ENCODE assay signal across 8 mouse cellular contexts in the genomic region with DNA sequence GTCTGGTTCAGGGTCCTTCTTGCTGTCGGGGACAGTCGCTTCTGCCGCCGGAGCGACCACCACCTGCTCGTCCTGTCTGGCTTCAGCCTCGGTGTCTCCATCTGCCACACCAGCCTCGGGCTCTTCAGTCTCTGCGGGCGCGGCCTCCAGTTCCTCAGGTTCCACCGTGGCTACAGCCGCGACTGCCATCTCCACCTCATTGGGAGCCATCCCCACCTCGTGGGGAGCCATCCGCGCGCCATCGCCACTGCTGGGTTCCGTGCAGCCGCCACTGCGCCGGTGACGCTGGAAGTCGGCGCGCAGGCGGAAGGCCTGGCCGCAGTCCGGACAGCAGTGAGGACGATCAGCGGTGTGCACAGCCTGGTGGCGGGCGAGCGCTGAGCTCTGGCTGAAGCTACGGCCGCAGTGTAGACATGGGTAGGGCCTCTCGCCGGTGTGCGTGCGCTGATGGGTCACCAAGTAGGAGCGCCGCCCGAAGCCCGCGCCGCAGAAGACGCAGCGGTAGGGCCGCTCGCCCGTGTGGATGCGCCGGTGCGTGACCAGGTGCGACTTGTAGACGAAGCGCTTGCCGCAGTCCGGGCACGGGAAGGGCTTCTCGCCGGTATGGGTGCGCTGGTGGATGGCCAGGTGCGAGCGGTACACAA. TPM values are rescaled to one million over a fixed set of nuclear protein-coding genes. Genes with fewer than 3 reads are reported as not detected.
DNase-seq lines count a peak whose midpoint lies in the region; ATAC-seq and TF ChIP-seq lines count a peak whose summit lies in the region.

No protein-coding gene starts in this region.

- H3K27me3 ChIP-seq in heart, embryonic 15.5 days = peaks cover 87% of the 10 kb centered on the region
- peaks cover 14% of the 10 kb centered on the region; the same call in 1 of the 2 replicates for H3K27me3 ChIP-seq in G1E (ENCODE audit: insufficient read depth, low read length)
- H3K27me3 ChIP-seq in embryonic facial prominence, embryonic 12.5 days = peaks cover 83% of the 10 kb centered on the region
- peaks cover 91% of the 10 kb centered on the region for H3K27me3 ChIP-seq in limb, embryonic 13.5 days

- H3K4me2 ChIP-seq in heart, embryonic 15.5 days = peak overlapping the region; percentile 79
- peak overlapping the region; percentile 76 for H3K4me2 ChIP-seq in embryonic facial prominence, embryonic 12.5 days (replicated peaks)
- peak overlapping the region; percentile 84 for H3K4me2 ChIP-seq in limb, embryonic 13.5 days (replicated peaks)

- 0 out of 2 replicates have a peak, but pooled peaks have one; percentile 10 for ATAC-seq in heart, embryonic 15.5 days (replicated peaks; ENCODE audit: insufficient number of reproducible peaks, insufficient read depth, low FRiP score, low read depth)
- ATAC-seq in G1E (ENCODE audit: extremely low read depth, insufficient number of reproducible peaks, low FRiP score, poor library complexity, severe bottlenecking) = no peak
- no peak for ATAC-seq in embryonic facial prominence, embryonic 12.5 days (ENCODE audit: insufficient number of reproducible peaks, insufficient read depth, low FRiP score, low TSS enrichment)
- ATAC-seq in limb, embryonic 13.5 days (ENCODE audit: low FRiP score, low read depth) = no peak
- no peak for ATAC-seq in inflammation-experienced regulatory T-cells, adult 6 months

- no peak overlapping the region for H3K9ac ChIP-seq in heart, embryonic 15.5 days
- 0 out of 2 replicates have a peak overlapping the region, but pooled peaks have one; percentile 46 for H3K9ac ChIP-seq in embryonic facial prominence, embryonic 12.5 days
- no peak overlapping the region for H3K9ac ChIP-seq in limb, embryonic 13.5 days

- H3K36me3 ChIP-seq in heart, embryonic 15.5 days = peaks cover 11% of the 10 kb centered on the region; the same call in 1 of the 2 replicates
- H3K36me3 ChIP-seq in G1E (replicated peaks) = peaks cover 93% of the 10 kb centered on the region
- peaks cover 42% of the 10 kb centered on the region for H3K36me3 ChIP-seq in embryonic facial prominence, embryonic 12.5 days
- peaks cover 84% of the 10 kb centered on the region for H3K36me3 ChIP-seq in limb, embryonic 13.5 days

- H3K4me3 ChIP-seq in heart, embryonic 15.5 days = peak overlapping the region; percentile 47
- H3K4me3 ChIP-seq in G1E (ENCODE audit: low read depth, low read length) = peak overlapping the region; percentile 52; the same call in 1 of the 2 replicates
- peak overlapping the region; percentile 42; the same call in 1 of the 2 replicates for H3K4me3 ChIP-seq in embryonic facial prominence, embryonic 12.5 days
- peak overlapping the region; percentile 47; the same call in 1 of the 2 replicates for H3K4me3 ChIP-seq in limb, embryonic 13.5 days

- DNase-seq in heart, postnatal 10 days = no peak
- no peak for DNase-seq in G1E (ENCODE audit: low spot score)
- no peak for DNase-seq in left cerebral cortex, postnatal 14 days (ENCODE audit: low spot score in 2 of 2)
- DNase-seq in c-Kit-positive CD71-positive TER-119-positive erythroid progenitor cells, embryonic 14.5 days (ENCODE audit: low spot score) = no peak

- no peak overlapping the region for H3K27ac ChIP-seq in heart, embryonic 15.5 days
- no peak overlapping the region for H3K27ac ChIP-seq in embryonic facial prominence, embryonic 12.5 days
- H3K27ac ChIP-seq in limb, embryonic 13.5 days = no peak overlapping the region

- no peak for TF ChIP-seq CTCF in G1E (IDR thresholded peaks at IDR 0.05; ENCODE audit: low read depth, low read length)

- H3K4me1 ChIP-seq in heart, embryonic 15.5 days (replicated peaks) = peaks cover 25% of the 10 kb centered on the region
- peaks cover 3% of the 10 kb centered on the region; the same call in 1 of the 2 replicates for H3K4me1 ChIP-seq in G1E (ENCODE audit: insufficient read depth, low read depth, low read length)
- peaks cover 20% of the 10 kb centered on the region for H3K4me1 ChIP-seq in embryonic facial prominence, embryonic 12.5 days
- H3K4me1 ChIP-seq in limb, embryonic 13.5 days = peaks cover 22% of the 10 kb centered on the region

- no peaks in the 10 kb centered on the region for H3K9me3 ChIP-seq in heart, embryonic 15.5 days (replicated peaks)
- peaks cover 49% of the 10 kb centered on the region for H3K9me3 ChIP-seq in G1E (replicated peaks)
- H3K9me3 ChIP-seq in embryonic facial prominence, embryonic 12.5 days = 0 out of 2 replicates have a peak, but pooled peaks cover 2% of the 10 kb centered on the region
- H3K9me3 ChIP-seq in limb, embryonic 13.5 days = no peaks in the 10 kb centered on the region

- intact Hi-C loops in heart, postnatal 10 days (cut with DNase I) = no loop called here
- intact Hi-C loops in left cerebral cortex, postnatal 14 days (cut with DNase I) = no loop called here

- 19% methylated on average over 66 of the region's 66 CpGs for WGBS in heart, embryonic 15.5 days
- 7% methylated on average over 66 of the region's 66 CpGs for WGBS in embryonic facial prominence, embryonic 12.5 days
- WGBS in limb, embryonic 13.5 days = 9% methylated on average over 66 of the region's 66 CpGs

RNA-seq across cellular contexts. Expression of a gene that starts 15.2 kb away (rescaled TPM):
- 2.2 and 2.8 TPM in 2 replicates for polyA plus RNA-seq in heart, embryonic 15.5 days (2015; fragmentation: Nextera tagmentation; extraction: Ambion mirVana)
- 1 to 10 TPM; 5.0 to 6.3 TPM for total RNA-seq in heart, postnatal 10 days (2021)
- total RNA-seq in G1E (2014; fragmentation: Nextera tagmentation) (2.4 and 3.6 TPM in 2 replicates), G1E (2017) (3.4 and 3.7 TPM in 2 replicates)
- polyA plus RNA-seq in G1E (2012) = 8.2 and 9.6 TPM in 2 replicates
- polyA plus RNA-seq in embryonic facial prominence, embryonic 12.5 days (2016; fragmentation: Nextera tagmentation; extraction: Ambion mirVana) = 9.7 and 10.1 TPM in 2 replicates
- polyA plus RNA-seq in limb, embryonic 13.5 days (2015; fragmentation: Nextera tagmentation; extraction: Ambion mirVana) = 4.3 and 4.4 TPM in 2 replicates
- 10 to 100 TPM; 20.1 to 20.5 TPM for total RNA-seq in left cerebral cortex, postnatal 14 days (2021)
- polyA plus RNA-seq in inflammation-experienced regulatory T-cells, adult 6 months (2017; shearing (Covaris generic)) = under 1 TPM; 0.16 to 0.40 (median 0.34) TPM

RNA-seq across cellular contexts. Expression of a gene that starts 19.6 kb away (rescaled TPM):
- 6.1 and 8.8 TPM in 2 replicates for polyA plus RNA-seq in heart, embryonic 15.5 days (2015; fragmentation: Nextera tagmentation; extraction: Ambion mirVana)
- 10 to 100 TPM in 1 of 2 experiments, 1 to 10 TPM in 1; 9.6 to 12.4 TPM for total RNA-seq in heart, postnatal 10 days (2021)
- total RNA-seq in G1E (2014; fragmentation: Nextera tagmentation) = 16.7 and 21.4 TPM in 2 replicates
- 22.1 and 22.3 TPM in 2 replicates for total RNA-seq in G1E (2017)
- polyA plus RNA-seq in G1E (2012) = 3.9 and 4.2 TPM in 2 replicates
- 26.6 and 27.2 TPM in 2 replicates for polyA plus RNA-seq in embryonic facial prominence, embryonic 12.5 days (2016; fragmentation: Nextera tagmentation; extraction: Ambion mirVana)
- polyA plus RNA-seq in limb, embryonic 13.5 days (2015; fragmentation: Nextera tagmentation; extraction: Ambion mirVana) = 20.3 and 21.5 TPM in 2 replicates
- total RNA-seq in left cerebral cortex, postnatal 14 days (2021) = 10 to 100 TPM; 24.6 to 28.2 TPM
- 1 to 10 TPM; 3.9 to 5.7 (median 4.6) TPM for polyA plus RNA-seq in inflammation-experienced regulatory T-cells, adult 6 months (2017; shearing (Covaris generic))

RNA-seq across cellular contexts. Expression of a gene that starts 27.9 kb away (rescaled TPM):
- not detected in 2 replicates for polyA plus RNA-seq in heart, embryonic 15.5 days (2015; fragmentation: Nextera tagmentation; extraction: Ambion mirVana)
- not detected for total RNA-seq in heart, postnatal 10 days (2021)
- total RNA-seq in G1E (2014; fragmentation: Nextera tagmentation) = not detected in 2 replicates
- total RNA-seq in G1E (2017) = not detected in 2 replicates
- not detected in 2 replicates for polyA plus RNA-seq in G1E (2012)
- polyA plus RNA-seq in embryonic facial prominence, embryonic 12.5 days (2016; fragmentation: Nextera tagmentation; extraction: Ambion mirVana) = not detected in 2 replicates
- not detected in 2 replicates for polyA plus RNA-seq in limb, embryonic 13.5 days (2015; fragmentation: Nextera tagmentation; extraction: Ambion mirVana)
- not detected for total RNA-seq in left cerebral cortex, postnatal 14 days (2021)
- polyA plus RNA-seq in inflammation-experienced regulatory T-cells, adult 6 months (2017; shearing (Covaris generic)) = not detected

RNA-seq across cellular contexts. Expression of a gene that starts 38.8 kb away (rescaled TPM):
- not detected in 2 replicates for polyA plus RNA-seq in heart, embryonic 15.5 days (2015; fragmentation: Nextera tagmentation; extraction: Ambion mirVana)
- total RNA-seq in heart, postnatal 10 days (2021) = under 1 TPM; 0.50 to 0.86 TPM
- total RNA-seq in G1E (2014; fragmentation: Nextera tagmentation) (0.63 TPM in 1 of 2 replicates, not detected in the other), G1E (2017) (0.06 and 0.11 TPM in 2 replicates)
- 0.03 and 0.10 TPM in 2 replicates for polyA plus RNA-seq in G1E (2012)
- 0.06 and 0.12 TPM in 2 replicates for polyA plus RNA-seq in embryonic facial prominence, embryonic 12.5 days (2016; fragmentation: Nextera tagmentation; extraction: Ambion mirVana)
- 0.28 and 0.33 TPM in 2 replicates for polyA plus RNA-seq in limb, embryonic 13.5 days (2015; fragmentation: Nextera tagmentation; extraction: Ambion mirVana)
- 1 to 10 TPM; 7.8 to 8.3 TPM for total RNA-seq in left cerebral cortex, postnatal 14 days (2021)
- polyA plus RNA-seq in inflammation-experienced regulatory T-cells, adult 6 months (2017; shearing (Covaris generic)) = not detected
